Mouse (Mus musculus): ENCODE data around the gene Mtfmt. TPM values are rescaled to one million over a fixed set of nuclear protein-coding genes. Genes with fewer than 3 reads are reported as not detected.

The Mtfmt gene
- total RNA-seq, 2 experiments from 2014 or later: 6.6 to 7.1 TPM

- no peak for DNase-seq
Observed at GRCm38 (mm10) chr9:65427511-65427910, 8.1 kb upstream of the Mtfmt start.

- DNase-seq: no peak
Observed at GRCm38 (mm10) chr9:65428003-65428402, 7.6 kb upstream of the Mtfmt start.

GRCm38 (mm10) chr9:65430401-65430800 lies 5.2 kb upstream of the Mtfmt start:
- DNase-seq: no peak

- DNase-seq: no peak
Observed at GRCm38 (mm10) chr9:65430921-65431320, 4.7 kb upstream of the Mtfmt start.

- DNase-seq: peak; percentile 83
Observed at GRCm38 (mm10) chr9:65432236-65432635, 3.3 kb upstream of the Mtfmt start.

- DNase-seq: peak; percentile 48
Observed at GRCm38 (mm10) chr9:65434140-65434539, 1.4 kb upstream of the Mtfmt start.

GRCm38 (mm10) chr9:65435211-65435610 lies 371 bp upstream of the Mtfmt start:
- DNase-seq: no peak

- DNase-seq: no peak
Observed at GRCm38 (mm10) chr9:65444692-65445091, 9.1 kb downstream of the Mtfmt start.

GRCm38 (mm10) chr9:65447951-65448350 lies 12.4 kb downstream of the Mtfmt start:
- no peak for DNase-seq

GRCm38 (mm10) chr9:65458975-65459374 lies 23.4 kb downstream of the Mtfmt start:
- DNase-seq: no peak

GRCm38 (mm10) chr9:65460198-65460597 lies 24.6 kb downstream of the Mtfmt start:
- DNase-seq: no peak

- DNase-seq: peak; percentile 97
Observed at GRCm38 (mm10) chr9:65460732-65461442, 25.3 kb downstream of the Mtfmt start, which contains the start of gene Spg21. Gene Spg21, plus strand, starts transcription at chr9:65460947.

GRCm38 (mm10) chr9:65462544-65462943 lies 27.0 kb downstream of the Mtfmt start:
- no peak for DNase-seq

- DNase-seq: peak; percentile 29
Observed at GRCm38 (mm10) chr9:65464161-65464560, 28.6 kb downstream of the Mtfmt start.

GRCm38 (mm10) chr9:65465241-65465640 lies 29.7 kb downstream of the Mtfmt start:
- DNase-seq: no peak

- no peak for DNase-seq
Observed at GRCm38 (mm10) chr9:65467686-65468085, 32.1 kb downstream of the Mtfmt start.

- DNase-seq: no peak
Observed at GRCm38 (mm10) chr9:65472769-65473168, 37.2 kb downstream of the Mtfmt start.

- DNase-seq: no peak
Observed at GRCm38 (mm10) chr9:65479158-65479557, 43.6 kb downstream of the Mtfmt start.

GRCm38 (mm10) chr9:65480071-65480470 lies 44.5 kb downstream of the Mtfmt start:
- no peak for DNase-seq

GRCm38 (mm10) chr9:65491476-65491875 lies 55.9 kb downstream of the Mtfmt start:
- DNase-seq: no peak

- no peak for DNase-seq
Observed at GRCm38 (mm10) chr9:65492351-65492750, 56.8 kb downstream of the Mtfmt start.

GRCm38 (mm10) chr9:65492851-65493250 lies 57.3 kb downstream of the Mtfmt start:
- DNase-seq: no peak

GRCm38 (mm10) chr9:65502146-65502545 lies 66.6 kb downstream of the Mtfmt start:
- no peak for DNase-seq
